Mouse (Mus musculus): ENCODE measurements around the gene Junb.

DNA sequence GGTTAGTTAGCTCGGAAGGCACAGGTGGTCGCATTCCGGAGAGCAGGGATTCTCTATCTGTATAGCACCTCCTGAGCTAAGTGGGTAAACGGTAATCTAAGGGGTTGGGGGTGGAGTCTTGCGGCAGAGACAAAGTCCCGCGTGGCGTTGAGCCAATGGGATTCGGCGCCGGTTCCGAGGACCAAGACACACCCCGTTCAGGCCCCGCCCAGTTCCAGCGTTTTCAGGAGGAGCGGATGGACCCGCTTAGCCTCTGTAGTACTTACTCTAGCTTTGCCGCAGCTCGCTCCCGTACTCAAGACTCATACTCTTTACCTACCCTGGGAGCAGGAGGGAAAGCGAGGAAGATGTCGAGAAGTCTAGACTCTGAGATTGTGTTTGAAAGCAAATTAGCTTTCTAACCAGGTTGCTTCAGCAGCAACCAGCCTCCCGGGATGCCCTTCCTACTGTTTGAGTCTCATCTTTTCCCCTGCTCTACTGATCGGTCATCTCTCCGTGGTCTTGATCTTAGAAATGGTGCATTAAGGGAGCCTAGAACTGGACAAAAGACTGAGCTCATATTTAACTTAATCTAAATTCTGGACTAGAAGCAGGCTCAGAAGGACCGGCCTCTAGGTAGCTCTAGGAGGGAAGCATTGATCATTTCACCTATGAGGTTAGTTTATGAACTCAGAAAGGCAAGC lies 33.9 kb downstream of the Junb start:
- TF ChIP-seq CTCF (IDR thresholded peaks at IDR 0.05; ENCODE audit: low read depth) = no peak
- TF ChIP-seq EP300 (IDR thresholded peaks at IDR 0.05; ENCODE audit: low read depth) = no peak

Data from liver, postnatal 0 days (tissue).